Mouse (Mus musculus): Measurements from ENCODE around the gene Abca12. TPM values are rescaled to one million over a fixed set of nuclear protein-coding genes. Genes with fewer than 3 reads are reported as not detected.

Abca12 gene
- polyA plus RNA-seq, 1 experiment from 2014 or later = not detected

DNA sequence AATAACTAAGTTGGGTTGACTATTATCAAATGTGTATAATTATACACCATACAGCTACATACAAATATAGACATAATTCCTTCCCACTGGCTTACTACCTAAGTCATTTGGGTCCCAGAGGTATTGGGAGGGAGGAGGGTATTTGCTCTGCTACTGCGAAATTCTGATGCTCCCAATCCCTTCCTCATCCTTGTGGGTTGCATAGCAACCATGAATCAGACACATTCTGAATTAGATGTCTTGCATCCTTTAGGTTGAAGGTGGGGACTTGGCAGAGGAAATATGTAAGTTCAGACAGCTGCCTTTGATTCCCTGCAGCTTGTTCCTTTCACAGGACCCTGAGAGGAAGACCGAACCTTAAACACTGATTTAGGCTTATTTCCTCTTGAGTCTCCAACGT is 108.5 kb downstream of the Abca12 start:
- TF ChIP-seq CTCF (IDR thresholded peaks at IDR 0.05; ENCODE audit: low read depth) = no peak
- no peak for TF ChIP-seq EP300 (IDR thresholded peaks at IDR 0.05; ENCODE audit: low read depth)
- WGBS (ENCODE audit: insufficient replicate concordance) = 40% methylated on average over 3 of the region's 3 CpGs
- no peak for ATAC-seq
- Histone ChIP-seq H3K9me3 (ENCODE audit: low read length) (no peaks in the 10 kb centered on the region), H3K4me2 (ENCODE audit: low read depth, low read length) (no peak overlapping the region), H3K9ac (replicated peaks) (no peak overlapping the region), H3K27ac (ENCODE audit: low read depth) (no peak overlapping the region), H3K36me3 (replicated peaks; ENCODE audit: insufficient read depth, low read length) (no peaks in the 10 kb centered on the region), H3K27me3 (ENCODE audit: insufficient read depth, low read length) (no peaks in the 10 kb centered on the region), H3K4me1 (ENCODE audit: insufficient read depth) (no peaks in the 10 kb centered on the region), H3K4me3 (ENCODE audit: low read depth, low read length) (no peak overlapping the region)
- no peak for DNase-seq

DNA sequence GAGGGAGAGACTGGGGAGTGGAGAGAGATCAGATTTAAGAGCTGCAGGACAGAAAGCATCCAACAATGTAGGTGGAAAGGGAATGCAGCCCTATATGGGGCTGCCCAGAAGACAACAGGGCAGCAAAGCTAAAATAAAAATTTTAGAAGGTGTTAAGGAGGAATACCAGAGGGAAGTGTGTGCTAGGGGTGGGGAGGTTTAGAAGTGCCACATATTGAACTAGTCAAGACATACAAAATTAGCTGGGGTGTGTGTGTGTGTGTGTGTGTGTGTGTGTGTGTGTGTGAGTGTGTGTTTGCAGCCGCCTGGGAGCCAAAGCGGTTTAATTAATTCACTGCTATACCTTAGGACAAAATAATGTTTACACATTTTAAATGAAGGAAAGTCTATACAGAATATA is 110.1 kb downstream of the Abca12 start:
- WGBS (ENCODE audit: insufficient replicate concordance) = 85% methylated on average over 2 of the region's 2 CpGs
- Histone ChIP-seq H3K27ac (ENCODE audit: low read depth) (no peak overlapping the region), H3K4me3 (ENCODE audit: low read depth, low read length) (no peak overlapping the region), H3K9ac (replicated peaks) (no peak overlapping the region), H3K4me2 (ENCODE audit: low read depth, low read length) (no peak overlapping the region), H3K9me3 (ENCODE audit: low read length) (no peaks in the 10 kb centered on the region), H3K36me3 (replicated peaks; ENCODE audit: insufficient read depth, low read length) (no peaks in the 10 kb centered on the region), H3K27me3 (ENCODE audit: insufficient read depth, low read length) (no peaks in the 10 kb centered on the region), H3K4me1 (ENCODE audit: insufficient read depth) (no peaks in the 10 kb centered on the region)
- TF ChIP-seq EP300 (IDR thresholded peaks at IDR 0.05; ENCODE audit: low read depth) (no peak), CTCF (IDR thresholded peaks at IDR 0.05; ENCODE audit: low read depth) (no peak)
- ATAC-seq = no peak
- DNase-seq = no peak

DNA sequence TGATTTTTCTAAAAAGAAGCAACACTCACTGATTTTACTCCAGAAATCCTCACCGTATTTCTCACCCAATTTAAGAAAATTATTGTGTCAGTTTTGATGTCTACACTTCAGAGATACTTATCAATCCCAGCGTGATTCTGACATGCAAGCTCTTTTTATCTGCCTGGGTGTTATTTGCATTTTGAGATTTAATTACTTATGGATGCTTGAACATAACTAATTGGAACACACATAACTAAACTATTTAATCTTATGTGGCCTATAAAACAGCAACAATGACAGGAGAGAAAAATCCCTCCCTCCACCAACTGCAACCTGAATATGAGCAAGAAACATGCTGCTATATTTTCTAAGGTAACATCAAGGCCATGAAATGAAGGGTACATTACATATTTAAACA is 117.7 kb downstream of the Abca12 start:
- Histone ChIP-seq H3K36me3 (replicated peaks; ENCODE audit: insufficient read depth, low read length) (no peaks in the 10 kb centered on the region), H3K27ac (ENCODE audit: low read depth) (no peak overlapping the region), H3K4me3 (ENCODE audit: low read depth, low read length) (no peak overlapping the region), H3K27me3 (ENCODE audit: insufficient read depth, low read length) (no peaks in the 10 kb centered on the region), H3K9ac (replicated peaks) (no peak overlapping the region), H3K4me2 (ENCODE audit: low read depth, low read length) (no peak overlapping the region), H3K4me1 (ENCODE audit: insufficient read depth) (no peaks in the 10 kb centered on the region), H3K9me3 (ENCODE audit: low read length) (no peaks in the 10 kb centered on the region)
- TF ChIP-seq EP300 (IDR thresholded peaks at IDR 0.05; ENCODE audit: low read depth) (no peak), CTCF (IDR thresholded peaks at IDR 0.05; ENCODE audit: low read depth) (no peak)
- no peak for ATAC-seq
- no peak for DNase-seq
- 62% methylated on average over 2 of the region's 2 CpGs for WGBS (ENCODE audit: insufficient replicate concordance)

DNA sequence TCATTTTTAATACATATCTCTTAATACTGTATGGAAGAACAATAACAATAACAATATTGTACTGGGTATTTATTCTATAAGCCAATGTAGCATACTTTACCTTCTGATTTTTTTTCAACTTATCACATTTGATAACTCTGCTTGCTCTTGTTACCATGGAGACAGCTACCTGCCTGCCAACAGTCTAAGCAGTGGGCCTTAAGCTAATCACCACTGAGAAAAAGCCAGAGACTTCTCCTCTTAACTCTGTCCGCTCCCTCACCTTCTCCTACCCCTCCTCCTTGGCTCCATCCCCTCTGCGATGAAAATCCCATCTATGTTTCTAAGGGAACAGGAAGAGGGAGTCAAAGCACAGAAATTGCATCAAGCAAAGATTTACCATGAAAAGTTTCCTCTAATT is 118.1 kb downstream of the Abca12 start:
- Histone ChIP-seq H3K4me2 (ENCODE audit: low read depth, low read length) (no peak overlapping the region), H3K4me1 (ENCODE audit: insufficient read depth) (no peaks in the 10 kb centered on the region), H3K36me3 (replicated peaks; ENCODE audit: insufficient read depth, low read length) (no peaks in the 10 kb centered on the region), H3K4me3 (ENCODE audit: low read depth, low read length) (no peak overlapping the region), H3K27me3 (ENCODE audit: insufficient read depth, low read length) (no peaks in the 10 kb centered on the region), H3K9ac (replicated peaks) (no peak overlapping the region), H3K27ac (ENCODE audit: low read depth) (no peak overlapping the region), H3K9me3 (ENCODE audit: low read length) (no peaks in the 10 kb centered on the region)
- no peak for TF ChIP-seq CTCF (IDR thresholded peaks at IDR 0.05; ENCODE audit: low read depth)
- no peak for TF ChIP-seq EP300 (IDR thresholded peaks at IDR 0.05; ENCODE audit: low read depth)
- DNase-seq (no peak), ATAC-seq (no peak)
- WGBS (ENCODE audit: insufficient replicate concordance) = 74% methylated on average over 2 of the region's 2 CpGs

DNA sequence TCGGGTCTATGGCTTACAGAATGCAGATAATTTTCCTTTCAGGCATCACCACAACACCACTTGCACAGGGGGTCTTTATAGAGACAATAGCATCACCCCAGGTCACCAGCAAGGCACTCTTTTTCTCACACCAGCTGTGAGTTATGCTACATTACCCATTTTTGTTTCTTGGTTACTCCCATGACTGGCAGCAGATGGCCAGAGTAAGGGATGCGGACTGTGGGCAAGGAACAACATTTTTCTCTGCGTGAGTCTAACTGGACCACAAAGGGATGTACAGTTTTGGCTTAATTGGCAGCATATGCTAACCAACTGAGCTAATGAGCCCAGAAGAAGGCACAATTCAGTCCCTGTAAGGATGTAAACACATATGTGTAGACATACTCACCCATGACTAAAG is 122.8 kb downstream of the Abca12 start:
- DNase-seq (no peak), ATAC-seq (no peak)
- no peaks in the 10 kb centered on the region for H3K9me3 ChIP-seq (ENCODE audit: low read length)
- no peak overlapping the region for H3K4me2 ChIP-seq (ENCODE audit: low read depth, low read length)
- H3K27me3 ChIP-seq (ENCODE audit: insufficient read depth, low read length) = no peaks in the 10 kb centered on the region
- no peak for TF ChIP-seq CTCF (IDR thresholded peaks at IDR 0.05; ENCODE audit: low read depth)
- no peak overlapping the region for H3K4me3 ChIP-seq (ENCODE audit: low read depth, low read length)
- no peak overlapping the region for H3K9ac ChIP-seq (replicated peaks)
- WGBS (ENCODE audit: insufficient replicate concordance) = 77% methylated on average over 3 of the region's 3 CpGs
- no peaks in the 10 kb centered on the region for H3K4me1 ChIP-seq (ENCODE audit: insufficient read depth)
- H3K36me3 ChIP-seq (replicated peaks; ENCODE audit: insufficient read depth, low read length) = no peaks in the 10 kb centered on the region
- H3K27ac ChIP-seq (ENCODE audit: low read depth) = no peak overlapping the region

DNA sequence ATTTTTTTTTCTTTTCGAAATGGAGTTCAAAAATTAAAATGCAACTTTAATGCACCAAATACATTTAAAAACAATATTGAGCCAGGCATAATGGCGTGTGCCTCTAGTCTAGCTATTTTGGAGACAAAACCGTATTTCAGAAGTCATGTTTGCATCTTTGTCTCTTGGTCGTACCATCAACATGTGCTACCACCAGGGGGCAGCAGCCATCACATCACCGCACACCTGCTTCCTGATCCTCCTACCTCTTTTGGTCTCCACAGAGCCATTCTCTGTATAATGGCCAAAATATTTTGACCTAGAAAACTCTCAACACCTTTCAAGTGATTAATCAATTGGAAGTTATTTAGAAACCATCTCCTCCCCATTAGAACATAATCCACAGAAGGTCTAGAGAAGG is 125.2 kb downstream of the Abca12 start:
- Histone ChIP-seq H3K9me3 (ENCODE audit: low read length) (no peaks in the 10 kb centered on the region), H3K36me3 (replicated peaks; ENCODE audit: insufficient read depth, low read length) (no peaks in the 10 kb centered on the region), H3K27ac (ENCODE audit: low read depth) (no peak overlapping the region), H3K4me1 (ENCODE audit: insufficient read depth) (no peaks in the 10 kb centered on the region), H3K4me2 (ENCODE audit: low read depth, low read length) (no peak overlapping the region), H3K9ac (replicated peaks) (no peak overlapping the region), H3K4me3 (ENCODE audit: low read depth, low read length) (no peak overlapping the region), H3K27me3 (ENCODE audit: insufficient read depth, low read length) (no peaks in the 10 kb centered on the region)
- 17% methylated on average over 5 of the region's 5 CpGs for WGBS (ENCODE audit: insufficient replicate concordance)
- no peak for ATAC-seq
- DNase-seq = peak; percentile 73
- TF ChIP-seq CTCF (IDR thresholded peaks at IDR 0.05; ENCODE audit: low read depth) (peak; percentile 84), EP300 (IDR thresholded peaks at IDR 0.05; ENCODE audit: low read depth) (no peak)

DNA sequence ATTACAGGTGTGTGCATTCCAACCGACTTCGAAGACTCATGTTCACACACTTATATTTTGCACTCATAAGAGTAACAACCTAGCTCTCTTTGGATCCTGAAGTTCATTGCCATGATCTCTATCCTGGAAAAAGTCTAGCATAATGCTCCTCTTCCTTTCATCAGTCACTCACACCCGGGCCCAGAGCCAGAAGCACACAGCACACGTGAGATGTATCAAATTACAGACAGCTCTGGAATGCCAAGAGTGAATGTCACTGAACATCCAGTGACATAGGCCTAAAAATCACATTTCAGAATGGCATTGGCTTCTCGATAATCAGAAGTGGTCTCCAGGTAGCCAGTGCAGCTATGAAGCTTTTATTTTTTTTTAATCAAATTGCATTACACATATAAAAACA is 137.8 kb downstream of the Abca12 start:
- H3K9me3 ChIP-seq (ENCODE audit: low read length) = no peaks in the 10 kb centered on the region
- ATAC-seq (no peak), DNase-seq (no peak)
- H3K4me2 ChIP-seq (ENCODE audit: low read depth, low read length) = no peak overlapping the region
- no peak for TF ChIP-seq EP300 (IDR thresholded peaks at IDR 0.05; ENCODE audit: low read depth)
- H3K27ac ChIP-seq (ENCODE audit: low read depth) = no peak overlapping the region
- H3K27me3 ChIP-seq (ENCODE audit: insufficient read depth, low read length) = no peaks in the 10 kb centered on the region
- 51% methylated on average over 5 of the region's 5 CpGs for WGBS (ENCODE audit: insufficient replicate concordance)
- no peak overlapping the region for H3K4me3 ChIP-seq (ENCODE audit: low read depth, low read length)
- no peak overlapping the region for H3K9ac ChIP-seq (replicated peaks)
- no peaks in the 10 kb centered on the region for H3K36me3 ChIP-seq (replicated peaks; ENCODE audit: insufficient read depth, low read length)
- H3K4me1 ChIP-seq (ENCODE audit: insufficient read depth) = no peaks in the 10 kb centered on the region
